Mouse (Mus musculus) liver, adult 2 months (tissue): ENCODE measurements around the gene Rnf166. TPM values are rescaled to one million over a fixed set of nuclear protein-coding genes. Genes with fewer than 3 reads are reported as not detected.

ENCODE experiments used
- DNase-seq: peaks from one replicate; pipeline ENCODE4 v3.0.0-alpha.2; 2011; ENCODE audit warnings: low read depth, low spot score; ENCODE audit errors: extremely low read depth
- H3K27ac ChIP-seq: fragments of 200-500 bp; replicated peaks from 2 replicates; pipeline ENCODE4 v1.5.1; 2012; ENCODE audit warnings: low read depth, mild to moderate bottlenecking, control low read depth, inconsistent platforms, low read length; ENCODE audit not compliant: insufficient read depth
- H3K27me3 ChIP-seq: fragments of 200-500 bp; 2 replicates; pipeline ENCODE4 v1.6.1; 2012; ENCODE audit warnings: mild to moderate bottlenecking, moderate library complexity, low read length, inconsistent platforms; ENCODE audit not compliant: control insufficient read depth, insufficient read depth
- H3K36me3 ChIP-seq: fragments of 200-500 bp; 2 replicates; pipeline ENCODE4 v1.6.1; 2012; ENCODE audit warnings: low read length, inconsistent platforms; ENCODE audit not compliant: control insufficient read depth, insufficient read depth
- H3K4me1 ChIP-seq: fragments of 200-500 bp; 2 replicates; pipeline ENCODE4 v1.6.1; 2011; ENCODE audit warnings: low read length; ENCODE audit not compliant: control insufficient read depth, insufficient read depth
- H3K4me3 ChIP-seq: fragments of 200-500 bp; 2 replicates; pipeline ENCODE4 v1.5.1; 2011; ENCODE audit warnings: low read depth, mild to moderate bottlenecking, control low read depth, low read length, moderate library complexity; ENCODE audit not compliant: insufficient read depth
- H3K79me2 ChIP-seq: fragments of 200-500 bp; 2 replicates; pipeline ENCODE4 v1.6.1; 2012; ENCODE audit warnings: inconsistent platforms, mild to moderate bottlenecking, low read length, moderate library complexity; ENCODE audit not compliant: control insufficient read depth, insufficient read depth
- H3K9ac ChIP-seq: fragments of 200-500 bp; 2 replicates; pipeline ENCODE4 v1.6.1; 2012; ENCODE audit warnings: low read depth, mild to moderate bottlenecking, control low read depth, inconsistent platforms, low read length
- CTCF ChIP-seq: fragments of 200-500 bp; IDR thresholded peaks from 2 replicates; pipeline ENCODE4 v1.5.1; 2011; ENCODE audit warnings: low read depth, low read length, control low read depth
- POLR2A ChIP-seq: fragments of 200-500 bp; IDR thresholded peaks from 2 replicates; pipeline ENCODE4 v1.6.1; 2011; ENCODE audit warnings: low read length, control low read depth; ENCODE audit not compliant: insufficient read depth; ENCODE audit errors: extremely low read depth
- WGBS: fragments of 180-500 bp; shearing (Covaris S2); methylation state at CpG from one replicate; pipeline ENCODE4 v1.1.7; 2018; 5-methylcytosine and 5-hydroxymethylcytosine counted together
- polyA plus RNA-seq: library from polyadenylated mRNA; depleted of rRNA; stranded (reverse); fragments of >200 nt; gene quantifications from 2 replicates; pipeline ENCODE4 v1.2.3, GENCODE M21; 2012
- total RNA-seq: library from RNA; depleted of rRNA; stranded (reverse); fragments of >200 nt; gene quantifications from 2 replicates; pipeline ENCODE4 v1.2.3, GENCODE M21; 2014

The Rnf166 gene
- total and polyA plus RNA-seq, 2 experiments, result 5.3 to 24.2 TPM

DNA sequence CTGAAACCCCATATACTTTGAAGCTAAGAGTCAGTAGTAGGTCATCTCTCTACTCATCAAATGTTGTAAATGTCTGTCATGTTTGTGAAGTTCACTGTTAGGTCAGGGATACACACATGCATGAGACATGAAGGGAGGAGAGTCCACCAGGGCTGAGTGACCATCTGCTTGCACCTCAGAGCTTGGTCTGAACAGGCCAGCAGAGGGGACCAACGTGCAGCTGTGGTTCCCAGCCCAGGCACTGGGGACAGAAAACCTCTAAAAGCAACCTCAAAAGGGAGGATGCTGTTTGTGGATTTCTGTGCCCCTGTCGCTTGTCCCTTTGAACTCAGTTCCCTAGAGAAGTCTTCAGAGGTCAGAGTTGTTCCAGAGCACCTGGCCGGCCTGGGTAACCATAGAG is 30.7 kb downstream of the Rnf166 start:
- peak; percentile 24; the same call in 1 of the 2 replicates for TF ChIP-seq CTCF
- no peak for TF ChIP-seq POLR2A
- 70% methylated on average over 3 of the region's 3 CpGs for WGBS

DNA sequence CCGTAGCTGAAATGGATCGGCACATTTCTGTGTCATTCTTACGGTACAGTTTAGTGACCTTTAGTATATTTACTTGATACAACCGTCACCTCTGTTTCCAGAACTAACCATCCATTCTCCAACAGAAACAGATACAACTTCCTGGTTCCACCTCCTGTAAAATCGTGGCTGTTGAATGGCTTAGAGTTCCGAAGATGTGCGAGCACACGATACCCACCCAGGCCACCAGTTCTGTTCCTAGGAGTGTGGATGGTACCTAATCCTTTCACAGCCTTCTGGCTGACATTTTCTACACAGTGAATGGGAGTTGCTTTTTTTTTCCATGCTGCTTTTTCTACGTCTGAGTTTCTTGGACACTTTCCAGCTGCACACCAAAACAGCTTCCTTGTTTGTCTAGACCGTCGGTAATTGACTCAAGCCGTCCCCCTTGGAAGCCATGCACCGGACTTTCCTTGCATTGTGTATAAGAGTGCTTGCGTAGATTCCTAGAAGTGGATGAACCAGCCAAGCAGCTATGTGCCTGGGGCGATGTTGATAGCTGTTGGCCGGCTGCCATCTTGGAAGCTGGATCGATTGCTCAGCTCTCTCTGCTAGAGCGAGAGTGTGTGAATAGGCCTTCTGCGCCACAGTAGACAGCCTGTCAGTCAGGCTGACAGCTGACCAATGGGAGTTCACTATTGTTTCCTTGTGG is 31.7 kb downstream of the Rnf166 start:
- no peak for TF ChIP-seq POLR2A
- H3K36me3 ChIP-seq, result no peaks in the 10 kb centered on the region
- no peaks in the 10 kb centered on the region for H3K27me3 ChIP-seq
- no peaks in the 10 kb centered on the region for H3K79me2 ChIP-seq
- peak; percentile 90 for DNase-seq
- WGBS, result under 1% methylated on average over 19 of the region's 19 CpGs
- H3K27ac ChIP-seq, result peak overlapping the region; percentile 75
- H3K9ac ChIP-seq, result 0 out of 2 replicates have a peak overlapping the region, but pooled peaks have one; percentile 11
- H3K4me1 ChIP-seq, result peaks cover 5% of the 10 kb centered on the region
- H3K4me3 ChIP-seq, result peak overlapping the region; percentile 51

More for the DNA sequence above, 30.7 kb downstream of the Rnf166 start:
- no peak overlapping the region for H3K9ac ChIP-seq
- no peaks in the 10 kb centered on the region for H3K36me3 ChIP-seq
- no peak for DNase-seq
- H3K4me3 ChIP-seq, result no peak overlapping the region
- H3K27ac ChIP-seq, result no peak overlapping the region
- H3K4me1 ChIP-seq, result peaks cover 5% of the 10 kb centered on the region
- H3K27me3 ChIP-seq, result no peaks in the 10 kb centered on the region
- no peaks in the 10 kb centered on the region for H3K79me2 ChIP-seq

DNA sequence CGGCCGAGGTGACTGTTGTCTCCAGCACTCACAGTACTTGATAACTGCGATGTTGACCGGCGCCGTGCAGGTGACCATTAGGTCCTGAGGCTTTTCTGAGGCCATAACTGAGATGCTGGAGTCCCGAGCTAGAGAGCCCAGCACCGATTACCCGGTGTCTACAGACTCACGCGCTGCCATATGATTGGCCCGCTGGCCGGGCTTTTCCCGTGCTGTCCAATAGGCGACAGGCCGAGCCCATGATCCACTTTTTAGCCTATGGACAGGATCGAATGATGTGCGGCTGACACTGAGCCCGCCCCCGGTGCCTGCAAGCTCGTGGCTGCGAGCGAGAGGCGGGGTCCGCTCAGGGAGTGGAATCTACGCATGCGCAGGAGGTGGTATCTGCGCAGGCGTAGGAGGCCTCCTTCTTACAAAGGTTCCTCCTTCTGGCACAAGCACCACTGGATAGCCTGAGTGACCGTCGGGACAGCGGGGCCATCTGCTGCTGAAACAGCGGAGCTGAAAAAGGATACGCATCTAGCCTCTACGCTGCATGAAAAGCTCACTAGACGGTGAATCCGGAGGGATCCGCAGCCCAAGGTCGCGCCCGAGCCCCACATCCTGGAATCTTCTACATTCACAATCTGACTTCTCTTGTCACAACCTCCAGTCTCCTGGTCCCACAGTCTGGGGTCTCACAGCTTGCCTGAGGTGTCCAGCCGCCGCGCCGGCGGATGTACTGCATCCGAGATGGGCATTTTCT is 32.4 kb downstream of the Rnf166 start, which contains the start of gene Mvd:
Mvd (minus strand) TSS at position 161 of the 745 bp plus-strand sequence.
- H3K9ac ChIP-seq, result peak within 1 kb of the TSS; percentile 72
- H3K4me3 ChIP-seq, result peak within 1 kb of the TSS; percentile 72
- H3K27ac ChIP-seq, result peak within 1 kb of the TSS; percentile 75
- DNase-seq, result peak; percentile 95
- no peaks in the 10 kb centered on the region for H3K27me3 ChIP-seq
- no peaks in the 10 kb centered on the region for H3K79me2 ChIP-seq
- no peaks in the 10 kb centered on the region for H3K36me3 ChIP-seq
- under 1% methylated on average over 47 of the region's 47 CpGs for WGBS
- peaks cover 5% of the 10 kb centered on the region for H3K4me1 ChIP-seq
- peak; percentile 74 for TF ChIP-seq CTCF
- TF ChIP-seq POLR2A, result peak; percentile 81

DNA sequence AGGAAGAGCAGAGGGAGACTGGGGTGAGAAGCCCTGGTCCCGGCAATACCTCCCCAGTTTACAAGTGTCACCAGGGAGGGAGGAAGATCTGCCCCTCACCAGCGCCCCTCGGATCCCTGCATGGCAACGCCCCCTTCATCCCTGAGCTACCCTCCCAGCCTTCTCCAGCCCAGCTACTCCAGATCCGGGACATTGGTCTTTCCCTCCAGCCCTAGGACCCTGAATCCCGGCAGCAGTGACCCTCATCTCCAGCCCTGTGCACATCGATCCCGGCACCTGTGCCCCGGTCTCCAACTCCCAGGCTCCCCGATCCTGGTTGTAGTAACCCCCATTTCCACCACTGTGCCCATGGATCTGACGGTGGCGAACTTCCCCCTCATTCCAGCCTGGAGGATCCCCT is 33.1 kb downstream of the Rnf166 start:
- Histone ChIP-seq H3K79me2 (no peaks in the 10 kb centered on the region), H3K27me3 (no peaks in the 10 kb centered on the region), H3K9ac (peak overlapping the region; percentile 72), H3K36me3 (no peaks in the 10 kb centered on the region), H3K4me1 (peaks cover 5% of the 10 kb centered on the region), H3K4me3 (peak overlapping the region; percentile 72), H3K27ac (peak overlapping the region; percentile 62)
- DNase-seq, result no peak
- TF ChIP-seq POLR2A, result no peak
- TF ChIP-seq CTCF, result no peak
- 2% methylated on average over 12 of the region's 12 CpGs for WGBS

DNA sequence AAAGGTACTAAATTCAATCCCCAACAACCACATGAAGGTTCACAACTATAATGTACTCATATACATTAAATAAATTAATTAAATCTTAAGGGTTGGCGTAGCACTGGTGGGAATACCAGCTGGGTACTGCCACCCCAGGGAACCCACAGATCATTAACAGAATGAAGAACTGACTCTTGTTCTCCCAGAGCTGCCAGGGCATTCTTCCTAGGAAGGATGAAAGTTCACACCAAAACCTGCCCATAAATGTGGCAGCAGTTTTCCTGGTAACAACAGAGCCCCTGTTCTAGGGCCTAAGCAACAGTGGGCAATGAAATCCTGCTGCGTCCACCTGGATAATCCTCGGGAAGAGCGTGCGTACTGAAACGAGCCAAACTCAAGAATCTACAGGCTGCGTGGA is 33.5 kb downstream of the Rnf166 start:
- Histone ChIP-seq H3K4me1 (peaks cover 5% of the 10 kb centered on the region), H3K4me3 (peak overlapping the region; percentile 72), H3K36me3 (no peaks in the 10 kb centered on the region), H3K27ac (no peak overlapping the region; the same call in 1 of the 2 replicates), H3K27me3 (no peaks in the 10 kb centered on the region), H3K9ac (peak overlapping the region; percentile 72; the same call in 1 of the 2 replicates), H3K79me2 (no peaks in the 10 kb centered on the region)
- no peak for TF ChIP-seq POLR2A
- no peak for TF ChIP-seq CTCF
- WGBS, result 21% methylated on average over 7 of the region's 7 CpGs
- DNase-seq, result peak; percentile 39
